Mouse (Mus musculus) monocyte, adult 5-6 weeks (primary cell): ENCODE measurements around the gene Ankfy1. TPM values are rescaled to one million over a fixed set of nuclear protein-coding genes. Genes with fewer than 3 reads are reported as not detected.

Source experiments
- ATAC-seq: fragments of 153-309, 156-312 bp; replicated peaks from 2 replicates; pipeline ENCODE4 v1.8.0; 2017; ENCODE audit warnings: mild to moderate bottlenecking; ENCODE audit not compliant: low TSS enrichment, insufficient number of reproducible peaks, severe bottlenecking, poor library complexity, low FRiP score
- total RNA-seq: library from RNA; stranded (forward); fragments of 200-1000, 200-491, 200-594 nt; gene quantifications from 3 replicates; pipeline ENCODE4 v1.2.3, GENCODE M21; 2017

Ankfy1 gene
- 44.4 to 81.8 TPM (median 44.6 TPM) in 3 replicates for total RNA-seq

DNA sequence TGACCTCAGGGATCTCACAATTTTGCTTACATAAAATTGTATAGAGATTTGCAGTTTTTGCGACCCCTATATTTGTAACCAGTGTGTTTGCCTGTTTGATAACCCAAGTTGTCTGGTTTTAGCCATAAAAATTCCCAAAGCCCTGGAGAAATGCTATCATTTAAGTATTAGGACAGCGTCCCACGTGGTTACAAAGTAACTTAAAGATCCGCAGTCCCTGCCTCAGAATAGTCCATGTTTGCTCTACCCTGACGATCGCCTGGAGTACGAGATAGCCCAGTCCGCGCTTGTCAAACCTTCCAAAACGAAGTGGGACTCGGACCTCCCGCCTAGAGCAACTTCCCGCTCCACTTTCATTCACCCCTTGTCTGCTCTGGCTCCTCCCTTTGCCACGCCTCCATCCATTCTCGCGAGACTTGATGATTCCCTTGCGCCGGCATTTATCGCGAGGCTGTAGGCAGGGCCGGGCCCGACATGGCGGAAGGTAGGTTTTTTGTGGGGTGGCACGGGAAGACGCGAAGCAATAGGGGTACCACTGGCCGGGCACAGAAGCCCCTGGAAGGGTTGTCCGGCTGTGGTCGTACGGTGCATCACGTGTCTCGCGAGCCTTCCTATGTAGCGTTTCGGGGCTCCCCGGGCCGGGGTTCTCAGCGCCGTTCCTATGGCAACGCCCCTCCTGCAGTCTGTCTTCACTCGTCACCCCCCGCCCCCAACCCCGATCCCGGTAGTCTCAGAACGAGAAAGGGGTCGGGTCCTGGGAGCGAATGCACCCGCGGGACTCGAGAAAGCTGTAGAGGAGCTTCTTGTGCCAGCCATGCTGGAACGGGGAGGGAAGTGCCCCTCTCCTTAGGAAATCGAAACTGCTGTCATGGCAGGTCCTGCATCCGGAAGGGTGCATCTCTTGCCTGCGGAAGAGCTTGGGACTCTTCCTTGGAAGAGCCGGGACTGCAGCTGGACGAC, at the start of gene Ankfy1:
TSS of gene Ankfy1 (plus strand) at position 456 of the 960 bp plus-strand sequence.
- peak; percentile 97 for ATAC-seq

DNA sequence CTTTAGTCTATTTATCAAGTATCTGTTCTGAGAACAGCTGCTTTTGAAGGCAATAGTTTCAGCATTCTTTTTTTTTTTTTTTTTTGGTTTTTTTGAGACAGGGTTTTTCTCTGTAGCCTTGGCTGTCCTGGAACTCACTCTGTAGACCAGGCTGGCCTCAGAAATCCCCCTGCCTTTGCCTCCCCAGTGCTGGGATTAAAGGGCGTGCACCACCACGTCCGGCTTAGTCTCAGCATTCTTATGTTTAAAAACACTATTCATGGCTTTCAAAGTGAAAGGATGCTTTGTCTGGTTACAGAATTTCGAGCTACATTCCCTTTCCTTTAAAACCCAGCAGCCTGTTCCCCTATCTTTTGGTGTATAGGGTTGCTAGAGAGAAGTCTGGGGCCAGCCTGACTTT, 47.1 kb upstream of the Ankfy1 start:
- ATAC-seq, result no peak

DNA sequence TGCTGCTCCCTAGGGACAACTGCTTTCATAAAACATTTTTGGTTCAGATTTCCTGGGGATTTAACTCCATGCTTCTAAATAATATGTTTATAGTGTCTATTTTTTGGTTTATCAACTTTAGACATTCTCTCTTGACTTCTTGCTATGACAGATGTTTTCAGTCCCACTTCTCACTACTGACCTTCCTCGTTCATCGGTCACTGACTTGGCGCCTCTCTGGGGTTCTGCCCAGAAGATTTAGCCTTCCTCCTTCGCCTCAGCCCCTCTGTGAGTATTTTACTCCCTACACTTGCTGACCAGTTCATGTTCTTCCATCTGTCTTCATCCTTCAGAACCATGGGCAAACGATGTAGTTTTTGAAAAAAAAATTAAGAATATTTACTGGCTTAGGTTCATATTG, 44.4 kb upstream of the Ankfy1 start:
- no peak for ATAC-seq

DNA sequence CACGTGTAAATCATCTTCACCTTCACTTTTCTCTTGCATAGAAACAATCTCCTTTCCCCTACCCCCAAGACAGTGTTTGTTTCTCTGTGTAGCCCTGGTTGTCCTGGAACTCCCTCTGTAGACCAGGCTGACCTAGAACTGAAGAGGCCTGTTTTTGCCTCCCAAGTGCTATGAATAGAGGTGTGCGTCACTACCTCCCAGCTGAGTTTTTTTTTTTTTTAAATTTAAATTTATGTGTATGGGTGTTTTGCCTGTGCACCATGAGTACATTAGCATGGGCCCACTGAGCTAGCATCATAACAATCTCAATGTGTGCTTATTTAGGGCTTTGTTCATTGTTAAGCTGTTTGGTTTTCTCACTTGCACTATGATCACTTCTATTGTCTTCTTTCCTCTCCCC, 39.5 kb upstream of the Ankfy1 start:
- no peak for ATAC-seq

DNA sequence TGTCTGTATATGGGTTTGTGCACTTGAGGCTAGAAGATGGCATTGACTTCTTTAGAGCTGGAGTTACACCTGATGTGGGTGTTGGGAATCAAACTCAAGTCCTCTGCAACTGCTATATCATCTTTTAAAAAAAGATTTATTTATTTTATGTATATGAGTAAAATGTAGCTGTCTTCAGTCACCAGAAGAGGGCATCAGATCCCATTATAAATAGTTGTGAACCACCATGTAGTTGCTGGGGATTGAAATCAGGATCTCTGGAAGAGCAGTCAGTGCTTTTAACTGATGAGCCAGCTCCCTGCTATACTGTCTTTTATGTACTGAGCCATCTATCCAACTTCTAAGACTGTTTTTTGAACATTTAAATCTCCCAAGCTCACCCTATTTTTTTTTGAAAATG, 29.9 kb upstream of the Ankfy1 start:
- ATAC-seq, result no peak

DNA sequence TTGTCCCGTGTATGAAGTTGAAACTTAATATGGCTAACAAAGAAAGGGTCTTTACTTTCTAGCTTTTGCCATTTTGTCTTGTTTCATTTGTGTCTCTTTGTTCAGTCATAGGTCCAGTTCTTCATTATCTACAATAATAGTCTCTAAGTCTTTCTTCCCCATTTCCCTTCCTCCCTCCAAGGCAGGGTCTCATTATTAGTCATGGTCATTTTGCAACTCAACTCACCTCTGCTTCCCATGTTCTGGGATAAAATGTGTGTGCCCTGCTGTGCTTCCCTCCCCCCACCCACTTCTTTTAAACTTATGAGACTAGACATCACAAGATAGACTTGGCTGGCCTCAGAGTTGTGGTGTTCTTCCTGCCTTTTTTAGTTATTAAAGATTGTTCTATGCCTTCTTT, 29.4 kb upstream of the Ankfy1 start:
- ATAC-seq, result no peak

DNA sequence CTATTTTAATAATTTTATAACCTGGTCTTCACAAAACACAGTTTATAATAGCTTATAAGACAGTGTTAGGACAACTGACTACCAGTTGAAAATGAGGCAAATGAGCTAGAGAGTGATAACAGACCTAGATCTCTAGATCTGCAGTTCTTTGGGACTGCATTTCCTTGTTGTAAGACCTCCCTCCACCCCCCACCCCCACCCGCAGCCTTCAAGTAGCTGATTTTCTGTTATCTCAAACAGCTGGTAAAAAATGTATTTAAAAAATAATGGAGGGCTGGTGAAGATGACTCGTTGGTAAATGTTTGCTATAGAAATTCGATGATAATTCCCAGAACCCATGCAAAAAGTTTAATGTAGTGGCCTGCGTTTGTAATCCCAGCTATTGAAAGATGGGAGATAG, 25.2 kb upstream of the Ankfy1 start:
- ATAC-seq, result no peak

DNA sequence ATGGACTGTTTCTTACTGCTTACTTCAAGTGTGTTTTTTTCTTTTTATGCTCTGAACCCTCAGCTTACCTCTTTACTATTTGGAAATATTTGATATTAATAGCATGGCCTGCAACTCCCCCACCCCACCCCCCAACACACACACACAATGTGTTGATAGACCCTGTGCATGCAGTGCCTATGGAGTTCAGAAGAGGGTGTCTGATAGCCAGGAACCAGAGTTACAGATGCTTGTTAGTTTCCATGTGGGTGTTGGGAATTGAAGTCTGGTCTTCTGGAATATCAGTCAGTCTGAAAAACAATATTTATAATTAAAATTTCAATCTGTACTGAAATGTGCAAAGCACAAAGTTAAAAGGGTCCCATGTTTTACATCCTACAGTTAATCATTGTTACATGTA, 19.2 kb upstream of the Ankfy1 start:
- ATAC-seq, result no peak

GRCm38 (mm10) chr11:72671294-72671988, 18.4 kb upstream of the Ankfy1 start:
- no peak for ATAC-seq

- no peak for ATAC-seq
Observed at GRCm38 (mm10) chr11:72672438-72672837, 17.4 kb upstream of the Ankfy1 start.

GRCm38 (mm10) chr11:72675280-72675679, 14.5 kb upstream of the Ankfy1 start:
- ATAC-seq, result no peak

DNA sequence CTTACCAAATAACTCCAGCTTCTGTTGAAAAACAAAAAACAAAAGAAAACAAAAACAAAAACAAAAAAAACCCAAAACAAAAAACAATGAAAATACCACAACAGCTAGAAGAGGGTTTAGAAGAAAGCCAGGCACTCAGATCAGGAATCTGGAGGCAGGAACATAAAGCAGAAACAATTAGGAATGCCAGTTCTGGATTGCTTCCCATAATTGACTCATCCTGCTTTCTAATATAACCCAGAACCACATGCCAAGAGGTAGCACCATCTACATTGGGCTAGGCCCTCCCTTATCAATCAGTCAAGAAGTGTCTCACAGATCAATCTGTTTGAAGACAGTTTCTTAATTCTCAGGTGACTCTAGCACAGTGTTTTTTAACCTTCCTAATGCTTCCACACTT, 9.1 kb upstream of the Ankfy1 start:
- no peak for ATAC-seq

GRCm38 (mm10) chr11:72683402-72683801, 6.4 kb upstream of the Ankfy1 start:
- ATAC-seq, result no peak

- ATAC-seq, result no peak
Observed at GRCm38 (mm10) chr11:72686697-72687096, 3.1 kb upstream of the Ankfy1 start.

GRCm38 (mm10) chr11:72688242-72688641, 1.6 kb upstream of the Ankfy1 start:
- ATAC-seq, result 0 out of 2 replicates have a peak, but pooled peaks have one; percentile 53

DNA sequence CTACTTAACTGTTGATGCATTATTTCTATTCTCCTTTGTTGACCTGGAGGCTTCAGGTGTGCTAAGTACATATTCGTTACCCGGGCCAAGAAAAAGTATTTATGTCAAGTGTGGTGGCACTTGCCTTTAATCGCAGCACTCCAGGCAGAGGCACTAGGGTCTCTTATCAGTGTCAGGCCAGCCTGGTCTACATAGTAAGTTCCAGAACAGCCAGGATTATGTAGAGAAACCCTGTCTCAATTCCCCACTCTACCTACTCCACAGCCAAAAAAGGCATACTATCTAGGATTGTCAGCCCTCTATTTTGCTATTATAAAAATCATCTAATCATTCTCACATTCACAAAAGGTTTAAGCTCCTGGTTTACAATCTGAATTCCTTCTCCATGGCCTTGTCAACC, 691 bp upstream of the Ankfy1 start:
- no peak for ATAC-seq

DNA sequence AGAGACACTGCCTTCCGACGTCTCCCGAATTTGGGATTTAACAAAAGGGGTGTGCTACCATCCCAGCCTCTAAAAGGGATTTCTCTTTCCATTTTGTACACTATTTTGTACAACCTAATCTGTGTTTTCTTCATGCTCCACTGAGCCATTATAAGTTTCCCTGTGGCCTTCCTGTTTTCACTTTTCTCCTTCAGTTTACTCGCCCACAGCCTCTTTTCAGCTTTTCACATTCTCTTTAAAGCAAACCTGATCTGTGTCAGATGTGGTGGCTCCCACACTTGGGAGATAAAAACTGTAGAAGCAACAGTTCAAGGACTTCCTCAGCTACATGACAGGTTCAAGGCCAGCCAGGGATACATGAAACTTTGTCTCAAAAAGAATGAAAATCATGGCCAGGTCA, 2.5 kb downstream of the Ankfy1 start:
- ATAC-seq, result no peak

DNA sequence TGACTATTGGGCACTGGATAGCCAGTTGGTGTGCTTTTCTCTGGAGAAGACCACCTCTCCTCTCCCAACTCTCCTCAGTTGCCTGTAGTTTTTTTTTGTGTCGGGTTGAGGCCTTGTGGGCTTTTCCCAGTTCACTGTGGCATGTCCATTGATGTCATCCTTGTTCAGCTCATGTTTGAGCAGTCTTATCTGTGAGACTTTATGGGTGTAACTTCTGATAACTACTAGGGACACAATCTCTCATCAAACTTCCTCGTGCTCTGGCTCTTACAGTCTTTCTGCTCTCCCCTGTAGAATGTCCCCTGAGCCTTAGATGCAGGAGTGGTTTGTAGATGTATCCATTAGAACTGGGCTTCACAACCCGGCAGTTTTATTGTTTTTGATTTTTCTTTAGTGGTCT, 5.2 kb downstream of the Ankfy1 start:
- ATAC-seq, result no peak

DNA sequence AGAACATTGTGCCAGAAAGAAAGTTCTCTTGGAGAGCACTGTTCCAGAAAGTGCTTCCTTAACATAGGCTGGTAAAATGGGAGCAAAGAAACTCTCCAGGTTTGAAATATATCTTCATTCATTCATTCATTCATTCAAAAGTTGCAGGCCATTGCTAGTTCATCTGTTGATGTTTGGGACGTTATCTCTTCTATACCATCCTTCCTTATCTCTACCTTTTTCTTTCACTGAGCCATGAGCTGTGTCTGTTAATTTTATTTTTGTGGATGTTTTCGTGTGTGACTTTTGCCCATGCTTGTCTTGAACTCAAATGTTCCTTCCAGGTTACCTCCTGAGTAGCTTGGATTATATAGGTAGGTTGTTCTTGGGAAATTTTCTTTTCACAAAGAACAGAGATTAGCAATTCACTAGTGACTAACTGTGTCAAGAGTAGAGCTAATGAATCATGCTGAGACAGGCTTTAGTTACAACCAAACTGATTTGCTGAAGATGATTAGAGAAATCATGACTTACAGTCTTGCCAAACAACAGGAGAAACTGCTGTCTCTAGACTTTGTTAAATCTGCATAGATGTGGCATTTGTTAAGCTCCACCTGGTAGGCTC, 6.7 kb downstream of the Ankfy1 start:
- ATAC-seq, result no peak

GRCm38 (mm10) chr11:72697323-72697722, 7.5 kb downstream of the Ankfy1 start:
- peak; percentile 85 for ATAC-seq
